Mouse (Mus musculus) hindbrain, embryonic 14.5 days (tissue): ENCODE measurements around the gene Tcf7l2. TPM values are rescaled to one million over a fixed set of nuclear protein-coding genes. Genes with fewer than 3 reads are reported as not detected.
A peak's percentile ranks its signal among the peaks of the same experiment; 100 is the strongest.

Experiments
- ATAC-seq: fragments of 200-750 bp; cut with Nextera tagmentation; 2 replicates; pipeline ENCODE4 v1.8.0; 2017; ENCODE audit warnings: moderate number of reproducible peaks, mild to moderate bottlenecking, moderate TSS enrichment, moderate library complexity; ENCODE audit not compliant: low FRiP score
- DNase-seq: peaks from one replicate; pipeline ENCODE4 v3.0.0-alpha.2; 2015; ENCODE audit warnings: low spot score
- H3K27ac ChIP-seq: fragments of 300-500 bp; sonication (generic); 2 replicates; pipeline ENCODE4 v1.5.1; 2014; ENCODE audit warnings: mild to moderate bottlenecking, moderate library complexity
- H3K27me3 ChIP-seq: fragments of 300-500 bp; sonication (generic); 2 replicates; pipeline ENCODE4 v1.6.1; 2014; ENCODE audit warnings: mild to moderate bottlenecking, low read length, mixed read lengths; ENCODE audit not compliant: control insufficient read depth, insufficient read depth
- H3K36me3 ChIP-seq: fragments of 300-500 bp; sonication (generic); replicated peaks from 2 replicates; pipeline ENCODE4 v1.6.1; 2014; ENCODE audit not compliant: control insufficient read depth, insufficient read depth
- H3K4me1 ChIP-seq: fragments of 300-500 bp; sonication (generic); replicated peaks from 2 replicates; pipeline ENCODE4 v1.6.1; 2014; ENCODE audit warnings: antibody characterized with exemption, low read length, mixed read lengths; ENCODE audit not compliant: control insufficient read depth, insufficient read depth
- H3K4me2 ChIP-seq: fragments of 300-500 bp; sonication (generic); replicated peaks from 2 replicates; pipeline ENCODE4 v1.6.1; 2014; ENCODE audit warnings: mild to moderate bottlenecking, moderate library complexity
- H3K4me3 ChIP-seq: fragments of 300-500 bp; sonication (generic); replicated peaks from 2 replicates; pipeline ENCODE4 v1.5.1; 2014; ENCODE audit warnings: mild to moderate bottlenecking, low read length
- H3K9ac ChIP-seq: fragments of 300-500 bp; sonication (generic); 2 replicates; pipeline ENCODE4 v1.6.1; 2014
- H3K9me3 ChIP-seq: fragments of 300-500 bp; sonication (generic); 2 replicates; pipeline ENCODE4 v1.6.1; 2016; ENCODE audit warnings: low read length; ENCODE audit not compliant: control insufficient read depth
- WGBS: fragments of 180-500 bp; shearing (Covaris S2); extraction: QIAGEN DNeasy Blood & Tissue Kit; methylation state at CpG from one replicate; pipeline ENCODE4 v1.1.7; 2014; 5-methylcytosine and 5-hydroxymethylcytosine counted together
- polyA plus RNA-seq: library from polyadenylated mRNA; unstranded; fragments of >200 nt; fragmentation: Nextera tagmentation; extraction: Ambion mirVana; gene quantifications from 2 replicates; pipeline ENCODE4 v1.2.1, GENCODE M21; 2014

The Tcf7l2 gene
- polyA plus RNA-seq, 1 experiment from 2014 or later, result 24.0 TPM

DNA sequence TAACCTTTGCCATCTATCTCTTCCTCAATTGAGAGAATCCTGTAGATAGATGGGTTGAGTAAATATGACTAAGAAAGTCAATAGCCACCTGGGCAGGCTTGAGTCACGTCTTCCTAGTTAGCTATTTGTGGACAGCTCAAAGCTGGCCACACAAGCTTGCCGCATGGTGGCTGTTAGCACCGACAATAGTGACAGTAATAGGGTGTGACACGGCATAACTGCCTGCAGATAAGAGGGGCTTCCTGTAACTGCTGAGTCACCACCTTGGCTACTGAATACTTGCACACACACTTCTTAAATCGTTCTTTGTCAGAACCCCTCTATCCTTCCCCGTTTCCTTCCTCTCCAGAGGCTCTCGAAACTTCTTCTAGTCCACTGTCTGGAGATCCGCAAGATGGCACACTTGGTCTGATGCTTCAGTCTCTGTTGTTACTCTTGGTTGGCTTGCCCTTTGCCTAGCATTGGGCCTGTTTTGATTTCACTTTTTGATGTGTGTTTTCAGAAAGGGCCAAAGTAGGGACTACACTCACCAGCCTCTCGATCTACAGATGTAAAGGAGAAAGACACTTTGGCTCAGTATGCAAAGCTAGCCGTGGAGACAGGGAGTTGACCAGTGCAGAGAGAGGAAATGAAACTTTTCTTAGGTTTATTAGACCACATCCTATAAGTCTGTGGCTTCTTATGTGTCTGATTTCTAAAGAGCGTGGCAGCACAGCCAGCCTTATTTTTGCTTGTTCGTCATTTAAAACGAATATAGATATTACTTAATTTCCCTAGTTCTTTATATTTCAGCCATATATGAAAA, 124.4 kb downstream of the Tcf7l2 start:
- Histone ChIP-seq H3K27me3 (no peaks in the 10 kb centered on the region), H3K4me2 (no peak overlapping the region), H3K4me3 (no peak overlapping the region), H3K27ac (no peak overlapping the region), H3K4me1 (no peaks in the 10 kb centered on the region), H3K36me3 (no peaks in the 10 kb centered on the region), H3K9me3 (no peaks in the 10 kb centered on the region), H3K9ac (no peak overlapping the region)
- no peak for ATAC-seq
- WGBS, result 85% methylated on average over 13 of the region's 13 CpGs
- DNase-seq, result no peak

DNA sequence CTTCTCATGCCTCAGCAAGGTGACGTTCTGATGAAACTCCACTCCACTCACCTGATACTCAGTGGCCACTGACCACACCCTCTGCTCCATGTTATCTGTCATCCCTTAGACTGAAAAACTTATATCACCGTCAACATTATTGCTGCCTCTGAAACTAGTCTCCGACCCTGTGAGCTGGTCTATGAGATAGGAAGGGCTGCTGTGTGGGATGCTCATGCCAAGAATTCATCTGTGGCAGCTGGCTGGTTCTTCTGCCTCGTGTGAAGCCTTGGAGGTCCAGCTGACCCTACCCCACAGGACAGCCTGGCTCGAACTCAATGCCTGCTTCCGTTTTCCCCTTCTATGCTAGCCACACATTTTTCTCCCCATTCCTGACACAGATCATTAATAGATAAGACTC, 125.6 kb downstream of the Tcf7l2 start:
- H3K36me3 ChIP-seq, result no peaks in the 10 kb centered on the region
- no peak overlapping the region for H3K27ac ChIP-seq
- H3K4me3 ChIP-seq, result no peak overlapping the region
- DNase-seq, result no peak
- H3K27me3 ChIP-seq, result no peaks in the 10 kb centered on the region
- no peaks in the 10 kb centered on the region for H3K9me3 ChIP-seq
- ATAC-seq, result no peak
- H3K9ac ChIP-seq, result no peak overlapping the region
- WGBS, result 79% methylated on average over 6 of the region's 6 CpGs
- no peaks in the 10 kb centered on the region for H3K4me1 ChIP-seq
- H3K4me2 ChIP-seq, result no peak overlapping the region

GRCm38 (mm10) chr19:55867905-55868304, 126.3 kb downstream of the Tcf7l2 start:
- H3K27me3 ChIP-seq, result no peaks in the 10 kb centered on the region
- no peak overlapping the region for H3K9ac ChIP-seq
- H3K4me1 ChIP-seq, result no peaks in the 10 kb centered on the region
- H3K9me3 ChIP-seq, result no peaks in the 10 kb centered on the region
- whole genome bisulfite sequencing, result 59% methylated on average over 3 of the region's 3 CpGs
- no peak overlapping the region for H3K27ac ChIP-seq
- H3K4me3 ChIP-seq, result no peak overlapping the region
- DNase-seq (no peak), ATAC-seq (no peak)
- no peaks in the 10 kb centered on the region for H3K36me3 ChIP-seq
- no peak overlapping the region for H3K4me2 ChIP-seq

GRCm38 (mm10) chr19:55868597-55868996, 127.0 kb downstream of the Tcf7l2 start:
- H3K4me2 ChIP-seq, result no peak overlapping the region
- ATAC-seq (no peak), DNase-seq (no peak)
- no peak overlapping the region for H3K9ac ChIP-seq
- no peaks in the 10 kb centered on the region for H3K36me3 ChIP-seq
- no peaks in the 10 kb centered on the region for H3K27me3 ChIP-seq
- WGBS, result 97% methylated on average over 4 of the region's 4 CpGs
- no peaks in the 10 kb centered on the region for H3K9me3 ChIP-seq
- no peak overlapping the region for H3K4me3 ChIP-seq
- H3K27ac ChIP-seq, result no peak overlapping the region
- H3K4me1 ChIP-seq, result no peaks in the 10 kb centered on the region

GRCm38 (mm10) chr19:55870825-55871224, 129.2 kb downstream of the Tcf7l2 start:
- ATAC-seq (no peak), DNase-seq (no peak)
- WGBS, result 68% methylated on average over 12 of the region's 12 CpGs
- no peak overlapping the region for H3K9ac ChIP-seq
- H3K4me2 ChIP-seq, result no peak overlapping the region
- no peak overlapping the region for H3K4me3 ChIP-seq
- H3K9me3 ChIP-seq, result no peaks in the 10 kb centered on the region
- H3K27ac ChIP-seq, result no peak overlapping the region
- H3K36me3 ChIP-seq, result no peaks in the 10 kb centered on the region
- H3K4me1 ChIP-seq, result no peaks in the 10 kb centered on the region
- no peaks in the 10 kb centered on the region for H3K27me3 ChIP-seq

DNA sequence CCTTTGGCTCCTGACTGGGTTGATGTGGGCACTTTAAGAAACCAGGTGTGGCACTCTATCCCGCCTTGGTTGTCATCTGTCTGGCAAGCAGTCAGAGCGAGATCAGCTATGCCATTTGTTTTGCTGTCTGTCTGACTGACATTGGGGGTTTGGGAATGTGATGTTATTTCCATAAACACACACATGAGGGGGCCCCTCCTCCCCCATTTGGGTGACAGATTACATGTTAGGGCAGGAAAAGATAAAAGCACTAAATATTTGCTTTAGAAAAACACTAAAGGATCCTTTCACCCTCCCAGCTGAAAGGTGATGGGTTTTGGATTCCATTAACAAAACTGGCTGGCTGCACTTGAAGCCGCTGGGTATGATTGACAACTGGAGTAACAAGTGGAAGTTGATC, 129.9 kb downstream of the Tcf7l2 start:
- no peaks in the 10 kb centered on the region for H3K27me3 ChIP-seq
- DNase-seq (no peak), ATAC-seq (no peak)
- 55% methylated on average over 3 of the region's 3 CpGs for WGBS
- H3K4me2 ChIP-seq, result no peak overlapping the region
- no peak overlapping the region for H3K9ac ChIP-seq
- no peak overlapping the region for H3K4me3 ChIP-seq
- no peak overlapping the region for H3K27ac ChIP-seq
- no peaks in the 10 kb centered on the region for H3K36me3 ChIP-seq
- H3K4me1 ChIP-seq, result no peaks in the 10 kb centered on the region
- H3K9me3 ChIP-seq, result no peaks in the 10 kb centered on the region

DNA sequence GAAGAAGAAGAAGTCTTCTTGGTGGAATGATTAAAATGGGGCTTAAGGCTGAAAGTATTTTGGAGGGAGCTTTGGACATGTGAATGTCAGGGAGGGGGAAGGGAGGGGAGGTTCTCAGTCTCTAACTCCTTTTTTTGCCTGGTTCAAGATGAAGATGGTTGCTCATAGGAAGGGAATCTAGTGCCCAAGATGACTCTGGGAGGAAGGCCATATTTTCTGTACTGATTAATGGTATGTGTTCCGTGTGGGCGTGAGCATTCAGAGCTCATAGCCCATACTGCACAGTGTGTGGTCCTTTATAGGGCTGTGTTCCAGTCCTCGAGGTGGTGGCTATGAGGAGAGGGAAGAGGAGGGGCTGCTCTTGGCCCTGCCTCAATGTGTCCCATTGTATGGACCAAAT, 131.6 kb downstream of the Tcf7l2 start:
- H3K27ac ChIP-seq, result no peak overlapping the region
- no peaks in the 10 kb centered on the region for H3K36me3 ChIP-seq
- ATAC-seq, result no peak
- H3K9me3 ChIP-seq, result no peaks in the 10 kb centered on the region
- no peaks in the 10 kb centered on the region for H3K27me3 ChIP-seq
- H3K4me1 ChIP-seq, result no peaks in the 10 kb centered on the region
- H3K9ac ChIP-seq, result no peak overlapping the region
- H3K4me3 ChIP-seq, result no peak overlapping the region
- no peak for DNase-seq
- H3K4me2 ChIP-seq, result no peak overlapping the region
- WGBS, result 76% methylated on average over 3 of the region's 3 CpGs

GRCm38 (mm10) chr19:55876501-55876900, 134.9 kb downstream of the Tcf7l2 start:
- no peaks in the 10 kb centered on the region for H3K27me3 ChIP-seq
- DNase-seq, result no peak
- H3K36me3 ChIP-seq, result no peaks in the 10 kb centered on the region
- H3K4me1 ChIP-seq, result peaks cover 11% of the 10 kb centered on the region
- no peak overlapping the region for H3K4me3 ChIP-seq
- H3K9me3 ChIP-seq, result no peaks in the 10 kb centered on the region
- no peak overlapping the region for H3K4me2 ChIP-seq
- WGBS, result 54% methylated on average over 3 of the region's 3 CpGs
- no peak overlapping the region for H3K9ac ChIP-seq
- ATAC-seq, result no peak
- H3K27ac ChIP-seq, result no peak overlapping the region

- Histone ChIP-seq H3K4me1 (peaks cover 11% of the 10 kb centered on the region), H3K4me2 (no peak overlapping the region), H3K9ac (no peak overlapping the region), H3K27me3 (no peaks in the 10 kb centered on the region), H3K36me3 (no peaks in the 10 kb centered on the region), H3K9me3 (no peaks in the 10 kb centered on the region), H3K4me3 (no peak overlapping the region), H3K27ac (no peak overlapping the region)
- WGBS, result 17% methylated on average over 7 of the region's 7 CpGs
- DNase-seq (peak; percentile 70), ATAC-seq (peak; percentile 59; the same call in 1 of the 2 replicates)
Observed at GRCm38 (mm10) chr19:55877404-55877915, 135.8 kb downstream of the Tcf7l2 start.
